Mouse (Mus musculus): Measurements from ENCODE around the gene Edem3.

The Edem3 gene

DNA sequence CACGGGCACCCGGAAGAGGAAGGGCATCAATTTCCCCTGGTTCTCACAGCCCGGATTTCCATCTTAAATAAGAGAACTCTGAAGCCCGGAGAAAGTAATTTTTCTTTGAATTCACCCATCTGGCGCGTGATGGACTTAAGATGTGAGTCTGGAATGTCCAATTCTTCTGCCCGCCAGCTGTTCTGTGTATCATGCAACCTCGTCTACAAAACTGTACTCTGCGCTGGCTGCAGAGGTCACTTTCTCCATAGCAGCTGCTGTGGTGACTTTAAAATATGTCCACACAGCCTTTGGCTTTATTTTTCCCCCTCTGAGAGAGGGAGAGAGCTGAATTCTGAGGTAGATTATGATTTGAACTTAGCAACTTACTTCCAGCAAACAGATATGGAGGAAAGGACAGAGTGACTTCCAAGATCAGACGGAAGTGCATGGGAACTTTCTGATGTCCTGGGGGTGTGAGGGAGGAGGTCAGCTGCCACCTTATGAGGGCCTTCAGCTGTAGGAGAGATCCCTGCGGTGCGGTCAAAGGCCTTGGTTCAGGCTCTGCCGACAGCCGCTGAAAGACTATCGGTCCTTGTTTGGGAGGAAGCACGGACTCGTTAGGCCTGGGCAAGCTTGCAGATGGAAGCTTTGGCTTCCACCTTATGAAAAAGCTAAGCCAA, 108.1 kb downstream of the Edem3 start:
- no peak for DNase-seq (ENCODE audit: extremely low spot score)

DNA sequence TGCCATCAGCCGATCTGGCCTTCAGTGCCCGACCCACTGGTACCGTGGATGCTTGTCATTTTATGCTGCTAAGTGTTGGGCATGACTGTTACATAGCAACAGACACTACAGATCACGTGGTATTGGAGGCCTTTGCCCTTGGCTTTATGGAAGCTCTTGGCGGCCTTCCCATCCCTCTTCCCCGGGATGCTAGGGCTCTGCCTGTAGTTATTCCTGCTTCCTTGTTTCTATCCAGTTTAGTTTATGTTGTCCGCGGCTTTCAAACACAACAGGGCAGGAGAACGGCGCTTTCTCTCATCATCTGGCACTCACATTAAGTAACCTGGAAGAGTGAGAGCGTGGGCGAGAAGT, 108.6 kb downstream of the Edem3 start:
- no peak for DNase-seq (ENCODE audit: extremely low spot score)

DNA sequence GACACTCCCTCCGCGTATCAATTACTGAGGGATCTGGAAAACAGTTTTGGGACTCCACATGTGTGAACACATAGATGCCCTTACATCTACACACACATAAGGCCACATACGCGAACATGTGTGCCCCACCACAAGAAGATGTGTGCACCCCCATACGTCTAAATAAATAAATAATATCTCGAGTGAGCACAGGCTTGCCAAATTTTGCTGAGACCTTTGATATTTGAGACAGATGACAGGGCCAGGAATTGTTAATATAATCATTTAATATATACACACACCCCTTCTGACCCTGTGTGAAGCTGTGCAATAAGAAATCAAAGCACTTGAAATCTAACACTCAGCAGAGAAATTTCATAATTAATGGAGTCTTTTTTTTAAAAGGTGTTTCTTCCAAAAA, 109.2 kb downstream of the Edem3 start:
- DNase-seq (ENCODE audit: extremely low spot score): no peak
